Mouse (Mus musculus) kidney, adult 2 months (tissue): Measurements from ENCODE around the gene Aicda.

Experiments
- CTCF ChIP-seq: fragments of 200-500 bp; conservative IDR thresholded peaks from 2 replicates; pipeline ENCODE4 v1.5.1; 2011; ENCODE audit warnings: low read depth, mild to moderate bottlenecking, control low read depth, low read length, moderate library complexity, mixed read lengths; ENCODE audit not compliant: insufficient read depth, insufficient read length
- POLR2A ChIP-seq: fragments of 200-500 bp; IDR thresholded peaks from one replicate; pipeline ENCODE4 v1.6.1; 2011; ENCODE audit warnings: low read depth, low read length, control low read depth

DNA sequence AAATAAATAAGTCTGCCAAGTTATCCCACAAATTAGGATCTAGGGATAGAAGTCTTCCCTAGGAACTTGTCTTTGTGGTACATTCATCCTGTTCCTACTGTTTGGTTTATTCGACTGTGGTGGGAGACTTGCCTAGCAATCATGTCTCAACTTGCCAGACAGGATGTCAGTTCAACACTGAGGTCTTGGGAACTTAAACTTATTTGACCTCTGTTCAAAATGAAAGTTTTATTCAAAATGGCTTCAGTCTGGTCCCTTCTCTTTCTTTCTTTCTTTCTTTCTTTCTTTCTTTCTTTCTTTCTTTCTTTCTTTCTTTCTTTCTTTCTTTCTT is 49.4 kb downstream of the Aicda start:
- TF ChIP-seq CTCF (no peak), POLR2A (no peak)
